Mouse (Mus musculus): ENCODE data around the gene Haao. TPM values are rescaled to one million over a fixed set of nuclear protein-coding genes. Genes with fewer than 3 reads are reported as not detected.

The Haao gene
- polyA plus RNA-seq (2015; fragmentation: Nextera tagmentation; extraction: Ambion mirVana): 0.31 TPM in 1 of 2 replicates, not detected in the other

DNA sequence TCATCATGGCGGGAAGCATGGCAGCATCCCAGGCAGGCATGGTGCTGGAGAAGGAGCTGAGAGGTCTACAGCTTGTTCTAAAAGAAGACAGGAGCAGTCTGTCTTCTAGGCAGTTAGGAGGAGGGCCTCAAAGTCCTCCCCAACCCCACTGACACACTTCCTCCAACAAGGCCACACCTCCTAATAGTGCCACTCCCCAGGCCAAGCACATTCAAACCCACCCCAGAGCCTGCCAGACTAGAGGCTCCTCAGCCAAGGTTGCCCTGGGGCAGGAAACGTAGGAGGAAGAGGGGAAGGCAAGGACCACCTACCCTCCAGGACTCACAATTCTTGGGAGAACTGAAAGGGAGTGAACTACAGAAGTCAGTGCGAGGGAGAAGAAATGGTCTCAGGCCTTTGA, at the start of gene Haao:
Gene Haao (minus strand): TSS at position 149 of the 400 bp plus-strand sequence.
- ATAC-seq: no peak
- H3K9me3 ChIP-seq: no peaks in the 10 kb centered on the region
- H3K9ac ChIP-seq (replicated peaks): no peak within 1 kb of the TSS
- 83% methylated on average over 3 of the region's 3 CpGs for WGBS
- no peaks in the 10 kb centered on the region for H3K36me3 ChIP-seq
- peaks cover 22% of the 10 kb centered on the region for H3K4me1 ChIP-seq (replicated peaks)
- no peaks in the 10 kb centered on the region for H3K27me3 ChIP-seq
- no peak within 1 kb of the TSS for H3K4me2 ChIP-seq (replicated peaks)
- peak within 1 kb of the TSS; percentile 27; the same call in 1 of the 2 replicates for H3K27ac ChIP-seq
- no peak within 1 kb of the TSS for H3K4me3 ChIP-seq (replicated peaks)

DNA sequence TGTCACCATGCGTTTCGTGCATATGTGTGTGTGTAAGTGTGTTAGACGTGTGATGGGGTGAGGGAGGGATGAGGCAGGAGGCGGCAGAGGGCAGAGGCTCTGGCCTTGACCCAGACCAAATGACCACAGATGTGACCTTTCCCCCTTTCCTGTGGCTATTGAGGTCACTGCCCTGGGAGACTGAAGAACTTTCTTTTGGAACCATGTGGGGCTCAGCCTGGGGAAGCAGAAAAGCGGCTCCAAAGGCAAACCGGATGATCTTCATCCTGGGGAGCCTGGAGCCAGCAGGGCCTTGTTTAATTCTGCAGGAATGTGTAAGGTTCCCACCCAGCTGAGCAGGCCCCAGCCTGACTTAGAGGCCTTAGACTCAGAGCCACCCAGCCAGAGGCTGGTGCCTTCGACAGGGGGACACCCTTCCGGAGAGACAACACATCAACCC, 49.6 kb upstream of the Haao start:
- ATAC-seq: no peak
- no peaks in the 10 kb centered on the region for H3K4me1 ChIP-seq (replicated peaks)
- 65% methylated on average over 8 of the region's 8 CpGs for WGBS

DNA sequence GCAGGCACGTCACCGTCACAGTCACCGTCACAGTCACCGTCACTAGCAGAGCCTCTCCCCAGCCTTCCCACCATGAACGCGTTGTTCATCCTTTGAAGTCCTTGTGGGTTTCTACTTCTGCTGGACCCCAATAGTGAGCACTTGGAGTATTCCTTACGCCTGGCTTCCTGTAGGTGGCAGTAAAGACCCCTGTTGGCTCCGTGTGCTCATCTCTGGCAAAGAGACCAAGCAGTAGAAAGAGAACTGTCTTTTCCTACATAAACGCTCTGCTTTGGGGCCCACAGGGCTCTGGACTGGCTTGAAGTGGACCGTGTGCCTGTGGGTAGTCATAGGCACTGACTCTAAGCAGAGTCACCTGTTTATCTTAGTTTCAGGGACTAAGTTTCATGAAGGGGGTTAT, 49.0 kb upstream of the Haao start:
- Histone ChIP-seq H3K9me3 (no peaks in the 10 kb centered on the region), H3K27ac (no peak overlapping the region), H3K4me3 (replicated peaks) (no peak overlapping the region), H3K36me3 (no peaks in the 10 kb centered on the region), H3K27me3 (no peaks in the 10 kb centered on the region), H3K4me1 (replicated peaks) (no peaks in the 10 kb centered on the region), H3K9ac (replicated peaks) (no peak overlapping the region), H3K4me2 (replicated peaks) (no peak overlapping the region)
- ATAC-seq: peak; percentile 53
- 31% methylated on average over 10 of the region's 10 CpGs for WGBS

More for the DNA sequence above, 49.6 kb upstream of the Haao start:
- H3K4me3 ChIP-seq (replicated peaks): no peak overlapping the region
- H3K9ac ChIP-seq (replicated peaks): no peak overlapping the region
- no peaks in the 10 kb centered on the region for H3K9me3 ChIP-seq
- no peak overlapping the region for H3K27ac ChIP-seq
- no peaks in the 10 kb centered on the region for H3K27me3 ChIP-seq
- H3K36me3 ChIP-seq: no peaks in the 10 kb centered on the region
- no peak overlapping the region for H3K4me2 ChIP-seq (replicated peaks)

DNA sequence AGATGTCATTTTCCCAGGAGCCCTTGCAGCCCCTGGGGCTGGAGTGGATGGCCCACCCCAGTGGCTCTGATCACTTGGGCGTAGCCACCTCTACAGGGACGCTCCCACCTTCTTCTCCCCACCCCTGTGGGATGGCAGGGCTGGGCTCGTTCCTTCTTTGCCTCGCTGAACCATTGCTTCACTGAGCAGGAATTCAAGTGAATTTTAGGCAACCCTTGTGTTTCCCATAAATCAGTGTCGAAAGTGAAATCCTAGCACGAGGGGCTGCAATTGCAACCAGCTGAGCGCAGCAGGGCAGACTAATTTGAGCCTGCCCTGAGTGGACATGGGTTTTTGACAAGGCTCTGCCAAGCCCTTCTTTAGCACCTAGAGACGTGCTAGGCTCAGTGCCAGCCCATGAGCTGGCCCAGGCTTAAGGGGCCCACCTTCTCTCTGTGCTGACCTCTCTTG, 47.6 kb upstream of the Haao start:
- no peaks in the 10 kb centered on the region for H3K36me3 ChIP-seq
- no peaks in the 10 kb centered on the region for H3K4me1 ChIP-seq (replicated peaks)
- ATAC-seq: no peak
- WGBS: 65% methylated on average over 8 of the region's 8 CpGs
- H3K4me3 ChIP-seq (replicated peaks): no peak overlapping the region
- no peak overlapping the region for H3K4me2 ChIP-seq (replicated peaks)
- no peak overlapping the region for H3K9ac ChIP-seq (replicated peaks)
- no peaks in the 10 kb centered on the region for H3K27me3 ChIP-seq
- H3K27ac ChIP-seq: no peak overlapping the region
- H3K9me3 ChIP-seq: no peaks in the 10 kb centered on the region

DNA sequence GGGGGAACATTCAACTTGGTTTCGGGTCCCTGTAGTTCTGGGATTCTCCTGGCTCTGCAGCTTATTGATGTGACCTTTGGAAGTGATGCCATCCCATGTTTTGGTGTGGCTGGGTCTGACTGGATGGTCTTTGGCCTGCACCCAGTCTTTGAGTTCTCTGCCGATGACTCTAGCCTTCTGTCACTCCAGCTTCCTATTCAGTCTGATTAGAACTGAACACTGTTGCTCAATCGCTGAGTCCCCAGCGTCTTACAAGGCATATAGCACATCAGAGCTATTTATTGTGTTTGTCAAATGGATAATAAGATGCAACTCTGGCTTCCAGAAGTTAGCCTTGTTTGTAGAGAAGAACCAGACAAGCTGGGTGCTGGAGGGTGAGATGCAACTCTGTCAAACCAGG, 45.4 kb upstream of the Haao start:
- 93% methylated on average over 4 of the region's 4 CpGs for WGBS
- ATAC-seq: no peak

DNA sequence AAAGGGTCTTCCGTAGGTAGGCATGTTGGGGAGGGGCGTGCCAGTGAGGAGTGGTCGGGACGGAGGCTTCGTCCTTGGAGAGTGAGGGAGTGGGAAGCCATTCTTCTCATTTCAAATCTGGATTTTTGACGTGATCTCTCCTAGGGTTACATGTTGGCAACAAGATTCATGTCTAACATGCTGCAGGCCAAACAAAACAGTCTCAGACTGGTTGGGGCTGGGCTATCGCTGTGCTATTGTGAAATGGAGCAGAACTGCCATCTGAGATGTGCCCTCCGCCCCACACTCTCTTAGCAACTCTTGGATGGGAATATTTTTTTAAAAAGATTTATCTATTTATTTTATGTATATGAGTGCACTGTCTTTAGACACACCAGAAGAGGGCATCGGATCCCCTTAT, 44.1 kb upstream of the Haao start:
- no peak for ATAC-seq
- H3K36me3 ChIP-seq: no peaks in the 10 kb centered on the region
- no peak overlapping the region for H3K4me2 ChIP-seq (replicated peaks)
- no peaks in the 10 kb centered on the region for H3K9me3 ChIP-seq
- H3K27me3 ChIP-seq: no peaks in the 10 kb centered on the region
- no peak overlapping the region for H3K4me3 ChIP-seq (replicated peaks)
- H3K4me1 ChIP-seq (replicated peaks): no peaks in the 10 kb centered on the region
- H3K27ac ChIP-seq: no peak overlapping the region
- 81% methylated on average over 9 of the region's 9 CpGs for WGBS
- no peak overlapping the region for H3K9ac ChIP-seq (replicated peaks)

More for the DNA sequence above, 45.4 kb upstream of the Haao start:
- Histone ChIP-seq H3K27ac (no peak overlapping the region), H3K4me3 (replicated peaks) (no peak overlapping the region), H3K4me1 (replicated peaks) (no peaks in the 10 kb centered on the region), H3K9ac (replicated peaks) (no peak overlapping the region), H3K36me3 (no peaks in the 10 kb centered on the region), H3K4me2 (replicated peaks) (no peak overlapping the region), H3K27me3 (no peaks in the 10 kb centered on the region), H3K9me3 (no peaks in the 10 kb centered on the region)

DNA sequence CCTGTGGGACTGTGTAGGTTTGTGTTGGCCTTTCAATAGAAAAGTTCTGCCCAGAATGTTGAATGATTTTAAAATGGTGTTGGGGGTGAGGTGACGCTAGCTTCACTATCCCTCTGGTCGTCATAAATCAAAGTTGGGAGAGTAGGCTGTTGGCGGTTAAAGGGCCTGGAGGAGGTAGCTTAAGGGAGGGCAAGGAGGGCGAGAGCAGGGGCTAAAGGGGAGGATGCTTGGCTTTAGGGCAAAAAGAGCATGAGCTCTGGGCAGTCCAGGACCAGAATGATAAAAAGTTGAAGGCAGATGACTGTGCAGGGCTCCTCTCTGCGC, 42.6 kb upstream of the Haao start:
- no peak for ATAC-seq
- no peak overlapping the region for H3K9ac ChIP-seq (replicated peaks)
- no peak overlapping the region for H3K4me2 ChIP-seq (replicated peaks)
- no peak overlapping the region for H3K4me3 ChIP-seq (replicated peaks)
- H3K36me3 ChIP-seq: no peaks in the 10 kb centered on the region
- no peak overlapping the region for H3K27ac ChIP-seq
- no peaks in the 10 kb centered on the region for H3K9me3 ChIP-seq
- H3K4me1 ChIP-seq (replicated peaks): no peaks in the 10 kb centered on the region
- no peaks in the 10 kb centered on the region for H3K27me3 ChIP-seq
- 91% methylated on average over 5 of the region's 5 CpGs for WGBS

DNA sequence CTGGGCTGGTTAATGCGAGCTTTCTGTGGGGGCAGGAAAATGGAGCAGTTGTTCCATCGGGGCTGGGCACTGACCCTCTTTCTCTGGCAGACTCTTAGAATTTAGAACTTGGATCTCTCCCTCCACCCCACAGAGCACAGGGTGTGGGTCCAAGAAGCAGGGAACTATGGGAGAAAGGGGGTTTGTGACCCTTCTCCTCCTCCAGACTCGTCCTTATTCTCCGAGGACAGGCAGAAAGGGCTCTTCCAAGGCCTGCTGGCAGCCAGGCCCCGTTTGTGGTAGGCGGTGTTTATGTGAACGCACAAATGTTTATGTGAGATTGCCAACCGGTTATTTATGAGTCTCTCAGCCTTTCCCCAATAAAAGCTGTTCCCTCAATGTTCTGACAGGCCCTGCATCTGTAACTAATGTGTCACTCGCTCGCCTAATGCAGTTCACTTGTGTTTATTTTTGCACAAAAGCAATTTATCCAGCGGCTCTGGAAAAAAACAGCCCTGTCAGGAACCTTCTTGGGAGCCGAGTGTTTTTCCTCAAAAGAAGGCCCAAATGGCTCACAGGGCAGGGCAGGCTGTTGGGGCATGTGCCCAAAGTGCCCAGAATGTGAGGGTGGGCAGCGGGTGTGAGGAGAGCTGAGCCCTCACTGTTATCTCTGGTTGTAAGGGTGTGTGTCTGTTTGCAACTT, 42.1 kb upstream of the Haao start:
- H3K36me3 ChIP-seq: no peaks in the 10 kb centered on the region
- H3K4me2 ChIP-seq (replicated peaks): no peak overlapping the region
- H3K4me3 ChIP-seq (replicated peaks): no peak overlapping the region
- H3K9ac ChIP-seq (replicated peaks): no peak overlapping the region
- WGBS: 79% methylated on average over 13 of the region's 13 CpGs
- H3K4me1 ChIP-seq (replicated peaks): no peaks in the 10 kb centered on the region
- no peak for ATAC-seq
- no peak overlapping the region for H3K27ac ChIP-seq
- H3K9me3 ChIP-seq: no peaks in the 10 kb centered on the region
- no peaks in the 10 kb centered on the region for H3K27me3 ChIP-seq

DNA sequence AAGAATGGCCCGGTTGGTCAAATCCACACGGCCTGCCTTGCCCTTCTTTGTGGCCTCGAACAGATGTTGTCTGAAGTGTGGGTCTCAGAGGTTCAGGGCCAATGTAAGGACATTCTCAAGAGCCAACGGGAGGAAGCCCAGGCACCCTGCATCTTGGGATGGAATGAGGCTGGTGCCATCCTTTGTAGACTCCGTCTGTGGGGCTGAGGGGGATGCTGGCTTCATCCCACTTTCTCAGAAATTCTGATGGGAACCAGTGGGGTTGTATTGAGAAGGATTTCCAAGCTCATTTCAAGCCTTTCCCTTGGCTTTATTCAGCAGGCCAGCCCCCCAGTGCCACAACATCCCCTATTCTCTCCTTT, 41.5 kb upstream of the Haao start:
- H3K9ac ChIP-seq (replicated peaks): no peak overlapping the region
- no peaks in the 10 kb centered on the region for H3K4me1 ChIP-seq (replicated peaks)
- no peaks in the 10 kb centered on the region for H3K9me3 ChIP-seq
- 85% methylated on average over 5 of the region's 5 CpGs for WGBS
- no peak overlapping the region for H3K4me2 ChIP-seq (replicated peaks)
- no peak overlapping the region for H3K27ac ChIP-seq
- no peak for ATAC-seq
- no peaks in the 10 kb centered on the region for H3K27me3 ChIP-seq
- no peak overlapping the region for H3K4me3 ChIP-seq (replicated peaks)
- no peaks in the 10 kb centered on the region for H3K36me3 ChIP-seq

DNA sequence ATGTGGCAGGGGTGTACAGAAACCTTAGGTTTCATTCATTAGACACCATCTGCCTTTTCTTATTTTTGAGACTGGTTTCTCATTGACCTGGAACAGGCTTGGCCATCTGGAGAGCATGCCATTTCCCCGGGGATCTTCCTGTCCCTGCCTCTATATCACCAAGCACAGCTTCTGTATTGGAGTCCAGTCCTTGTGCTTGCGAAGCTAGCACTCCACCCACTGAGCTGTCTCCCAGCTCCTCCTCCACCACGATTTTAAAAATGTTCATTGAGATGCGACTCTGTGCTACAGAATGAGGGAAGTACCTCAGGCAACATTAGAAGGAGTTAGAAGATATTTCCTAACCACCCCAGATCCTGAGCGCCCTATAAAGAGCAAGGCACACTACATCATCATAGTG, 39.5 kb upstream of the Haao start:
- Histone ChIP-seq H3K4me2 (replicated peaks) (no peak overlapping the region), H3K27ac (no peak overlapping the region), H3K27me3 (no peaks in the 10 kb centered on the region), H3K4me1 (replicated peaks) (no peaks in the 10 kb centered on the region), H3K9me3 (no peaks in the 10 kb centered on the region), H3K4me3 (replicated peaks) (no peak overlapping the region), H3K36me3 (no peaks in the 10 kb centered on the region), H3K9ac (replicated peaks) (no peak overlapping the region)
- 89% methylated on average over 5 of the region's 5 CpGs for WGBS
- no peak for ATAC-seq

DNA sequence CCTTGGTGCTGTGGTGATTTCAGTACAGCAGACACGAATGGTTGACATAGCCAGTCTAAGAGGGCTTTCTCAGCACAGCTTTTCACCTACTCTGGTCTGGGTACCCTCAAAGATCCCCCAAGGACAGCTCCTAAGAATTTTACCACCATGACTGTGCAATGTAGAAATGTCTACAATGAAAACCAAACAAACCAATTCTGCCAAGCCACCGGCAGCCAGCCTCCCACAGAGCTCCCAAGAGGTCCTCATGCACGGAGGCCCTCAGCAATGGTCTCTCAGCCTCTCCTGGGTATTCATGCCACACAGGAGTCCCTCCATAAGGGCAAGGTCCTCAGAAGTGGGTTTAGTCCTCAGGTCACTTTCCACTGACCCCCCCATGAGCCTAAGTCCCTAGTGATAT, 38.6 kb upstream of the Haao start:
- Histone ChIP-seq H3K36me3 (no peaks in the 10 kb centered on the region), H3K4me3 (replicated peaks) (no peak overlapping the region), H3K9me3 (no peaks in the 10 kb centered on the region), H3K27ac (no peak overlapping the region), H3K27me3 (no peaks in the 10 kb centered on the region), H3K4me2 (replicated peaks) (no peak overlapping the region), H3K4me1 (replicated peaks) (no peaks in the 10 kb centered on the region), H3K9ac (replicated peaks) (no peak overlapping the region)
- ATAC-seq: no peak
- WGBS: 87% methylated on average over 3 of the region's 3 CpGs

DNA sequence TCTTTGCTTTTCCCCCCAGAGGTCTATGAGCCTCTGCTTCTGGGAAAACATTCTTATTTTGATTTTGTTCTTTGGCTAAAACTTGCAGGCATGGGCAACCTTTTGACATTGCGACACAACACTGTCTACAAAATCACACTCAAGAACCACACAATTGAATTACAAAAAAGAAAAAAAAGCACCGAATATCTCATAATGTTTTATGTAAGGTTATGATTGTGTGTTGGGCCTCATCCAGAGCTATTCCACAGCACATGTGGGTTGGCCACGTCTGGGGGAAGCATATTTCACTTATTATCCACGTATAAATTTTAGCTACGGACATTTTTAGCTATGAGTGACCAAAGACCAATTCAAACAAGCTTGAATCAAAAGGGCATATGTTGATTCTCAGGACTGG, 38.0 kb upstream of the Haao start:
- no peak overlapping the region for H3K9ac ChIP-seq (replicated peaks)
- WGBS: 89% methylated on average over 5 of the region's 5 CpGs

DNA sequence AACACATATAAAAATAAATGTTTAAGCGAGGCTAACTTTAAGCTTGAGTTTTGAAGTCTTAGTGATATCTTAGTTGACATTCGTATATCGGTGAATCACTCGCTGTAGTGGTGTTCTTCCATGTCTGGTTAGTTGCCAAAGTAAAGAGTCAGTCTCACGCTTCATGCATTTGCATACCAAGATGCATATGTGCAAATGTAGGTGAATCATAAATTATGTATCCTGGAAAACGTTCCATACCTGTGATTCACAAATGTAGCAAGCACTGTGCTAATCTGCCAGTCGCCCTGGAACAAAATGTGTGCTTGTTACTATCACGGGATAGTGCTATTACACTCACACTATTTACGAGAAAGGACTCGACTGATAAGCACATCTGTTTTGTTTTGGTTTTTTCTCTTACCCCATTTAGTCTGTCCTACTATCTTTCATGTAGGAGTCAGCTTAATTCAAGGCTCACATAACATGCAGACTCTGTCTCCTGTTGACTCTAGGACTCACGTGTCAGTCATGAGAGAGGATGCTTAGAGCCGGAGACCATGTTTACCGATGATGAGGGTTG, 37.3 kb upstream of the Haao start:
- Histone ChIP-seq H3K4me2 (replicated peaks) (no peak overlapping the region), H3K27ac (no peak overlapping the region), H3K27me3 (no peaks in the 10 kb centered on the region), H3K9ac (replicated peaks) (no peak overlapping the region), H3K4me1 (replicated peaks) (no peaks in the 10 kb centered on the region), H3K9me3 (no peaks in the 10 kb centered on the region), H3K4me3 (replicated peaks) (no peak overlapping the region), H3K36me3 (no peaks in the 10 kb centered on the region)
- ATAC-seq: no peak
- WGBS: 95% methylated on average over 13 of the region's 13 CpGs

More for the DNA sequence above, 38.0 kb upstream of the Haao start:
- ATAC-seq: no peak
- H3K36me3 ChIP-seq: no peaks in the 10 kb centered on the region
- no peak overlapping the region for H3K4me2 ChIP-seq (replicated peaks)
- H3K27ac ChIP-seq: no peak overlapping the region
- H3K4me1 ChIP-seq (replicated peaks): no peaks in the 10 kb centered on the region
- H3K27me3 ChIP-seq: no peaks in the 10 kb centered on the region
- no peaks in the 10 kb centered on the region for H3K9me3 ChIP-seq
- no peak overlapping the region for H3K4me3 ChIP-seq (replicated peaks)

Data from midbrain, embryonic 13.5 days (tissue).